32 mouse cellular contexts compared by ENCODE assay signal in the genomic region with DNA sequence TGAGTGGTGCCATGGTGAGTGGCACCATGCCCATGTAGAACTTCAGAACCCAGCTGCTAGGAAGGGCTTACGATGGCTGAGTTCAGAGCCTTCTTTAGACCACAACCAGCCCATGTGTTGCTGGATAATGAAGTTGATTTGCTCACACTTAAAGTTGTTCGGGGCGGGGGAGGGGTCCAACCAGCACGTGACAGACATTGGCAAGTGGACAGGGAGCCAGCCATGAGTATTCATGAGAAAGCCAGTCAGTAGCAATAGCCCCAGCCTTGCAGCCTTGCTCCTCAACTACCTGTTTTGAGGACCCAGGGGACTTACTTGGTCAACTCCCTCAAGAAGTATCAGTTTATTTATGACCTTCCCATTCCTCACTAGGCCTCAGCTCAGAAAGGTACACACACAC. TPM values are rescaled to one million over a fixed set of nuclear protein-coding genes. Genes with fewer than 3 reads are reported as not detected.
DNase-seq lines count a peak whose midpoint lies in the region; ATAC-seq and TF ChIP-seq lines count a peak whose summit lies in the region.
"Had no signal": no experiment of that assay in that cellular context is flagged by ENCODE, and none has a peak within 500 bp of the region (broad histone marks: within the 10 kb centered on the region; RNA-seq: fewer than 3 reads in every experiment).

No protein-coding gene starts in this region.

- H3K4me2 ChIP-seq in hindbrain, embryonic 16.5 days (ENCODE audit: low read length), result no peak overlapping the region
- no peak overlapping the region for H3K4me2 ChIP-seq in hindbrain, embryonic 13.5 days
- no peak overlapping the region for H3K4me2 ChIP-seq in midbrain, embryonic 11.5 days
- H3K4me2 ChIP-seq in midbrain, embryonic 13.5 days (replicated peaks), result no peak overlapping the region
- no peak overlapping the region for H3K4me2 ChIP-seq in midbrain, postnatal 0 days (ENCODE audit: low read depth, low read length, poor library complexity, severe bottlenecking)
- H3K4me2 ChIP-seq: embryonic facial prominence, embryonic 12.5 days; heart, embryonic 11.5 days; liver, embryonic 12.5 days; midbrain, embryonic 12.5 days; neural tube, embryonic 12.5 days had no signal

- H3K27me3 ChIP-seq in hindbrain, embryonic 16.5 days (replicated peaks; ENCODE audit: control insufficient read depth, insufficient read depth, low read length), result no peaks in the 10 kb centered on the region
- no peaks in the 10 kb centered on the region for H3K27me3 ChIP-seq in hindbrain, embryonic 13.5 days
- H3K27me3 ChIP-seq in midbrain, embryonic 11.5 days (ENCODE audit: control insufficient read depth, insufficient read depth, low read length), result no peaks in the 10 kb centered on the region
- H3K27me3 ChIP-seq in midbrain, embryonic 13.5 days, result no peaks in the 10 kb centered on the region
- no peaks in the 10 kb centered on the region for H3K27me3 ChIP-seq in midbrain, postnatal 0 days (ENCODE audit: insufficient read depth, low read length)
- H3K27me3 ChIP-seq: embryonic facial prominence, embryonic 12.5 days; liver, embryonic 12.5 days; midbrain, embryonic 12.5 days; neural tube, embryonic 12.5 days; Patski had no signal

- no peak overlapping the region for H3K27ac ChIP-seq in hindbrain, embryonic 16.5 days (ENCODE audit: low read depth, low read length)
- H3K27ac ChIP-seq in hindbrain, embryonic 13.5 days, result no peak overlapping the region
- H3K27ac ChIP-seq in midbrain, embryonic 11.5 days (ENCODE audit: low read depth, low read length), result no peak overlapping the region
- no peak overlapping the region for H3K27ac ChIP-seq in midbrain, embryonic 13.5 days
- H3K27ac ChIP-seq in midbrain, postnatal 0 days (ENCODE audit: low read depth, low read length), result no peak overlapping the region
- H3K27ac ChIP-seq: embryonic facial prominence, embryonic 12.5 days; liver, embryonic 12.5 days; midbrain, embryonic 12.5 days; neural tube, embryonic 12.5 days had no signal

- no peak overlapping the region for H3K9ac ChIP-seq in hindbrain, embryonic 16.5 days (ENCODE audit: low read depth, low read length)
- H3K9ac ChIP-seq in hindbrain, embryonic 13.5 days, result no peak overlapping the region
- no peak overlapping the region for H3K9ac ChIP-seq in midbrain, embryonic 11.5 days (ENCODE audit: low read length)
- no peak overlapping the region for H3K9ac ChIP-seq in midbrain, embryonic 13.5 days (replicated peaks)
- H3K9ac ChIP-seq in midbrain, postnatal 0 days (replicated peaks; ENCODE audit: low read length, poor library complexity, severe bottlenecking), result no peak overlapping the region
- H3K9ac ChIP-seq: embryonic facial prominence, embryonic 12.5 days; liver, embryonic 12.5 days; liver, postnatal 0 days; midbrain, embryonic 12.5 days; neural tube, embryonic 12.5 days had no signal

- TF ChIP-seq POLR2A in brain, embryonic 14.5 days (IDR thresholded peaks at IDR 0.05; ENCODE audit: borderline replicate concordance, extremely low read depth, insufficient read depth, insufficient read length, poor library complexity, severe bottlenecking), result no peak

- H3K4me3 ChIP-seq in hindbrain, embryonic 16.5 days (ENCODE audit: low read length), result no peak overlapping the region
- no peak overlapping the region for H3K4me3 ChIP-seq in hindbrain, embryonic 13.5 days
- H3K4me3 ChIP-seq in midbrain, embryonic 11.5 days (ENCODE audit: low read depth, low read length), result no peak overlapping the region
- no peak overlapping the region for H3K4me3 ChIP-seq in midbrain, embryonic 13.5 days (replicated peaks)
- H3K4me3 ChIP-seq in midbrain, postnatal 0 days (ENCODE audit: low read depth, low read length), result no peak overlapping the region
- H3K4me3 ChIP-seq: embryonic facial prominence, embryonic 12.5 days; liver, embryonic 12.5 days; midbrain, embryonic 12.5 days; myocyte; neural tube, embryonic 12.5 days had no signal

- no peak for TF ChIP-seq CTCF in brain, embryonic 14.5 days (IDR thresholded peaks at IDR 0.05; ENCODE audit: borderline replicate concordance, extremely low read depth, insufficient read depth, insufficient read length)
- TF ChIP-seq CTCF in midbrain, postnatal 0 days (IDR thresholded peaks at IDR 0.05), result no peak

- peaks cover 3% of the 10 kb centered on the region; the same call in 1 of the 2 replicates for H3K9me3 ChIP-seq in hindbrain, embryonic 16.5 days (ENCODE audit: control insufficient read depth, low read length)
- H3K9me3 ChIP-seq in hindbrain, embryonic 13.5 days, result no peaks in the 10 kb centered on the region
- no peaks in the 10 kb centered on the region for H3K9me3 ChIP-seq in midbrain, embryonic 11.5 days (ENCODE audit: control insufficient read depth, low read length)
- H3K9me3 ChIP-seq in midbrain, embryonic 13.5 days, result no peaks in the 10 kb centered on the region
- H3K9me3 ChIP-seq in midbrain, postnatal 0 days (ENCODE audit: low read length), result no peaks in the 10 kb centered on the region
- H3K9me3 ChIP-seq: embryonic facial prominence, embryonic 12.5 days; G1E; liver, embryonic 12.5 days; midbrain, embryonic 12.5 days; neural tube, embryonic 12.5 days had no signal

- WGBS in hindbrain, embryonic 16.5 days, result 69% methylated on average over 4 of the region's 4 CpGs
- WGBS in hindbrain, embryonic 13.5 days, result 63% methylated on average over 4 of the region's 4 CpGs
- 78% methylated on average over 4 of the region's 4 CpGs for WGBS in midbrain, embryonic 11.5 days
- 70% methylated on average over 4 of the region's 4 CpGs for WGBS in midbrain, embryonic 13.5 days
- WGBS in midbrain, postnatal 0 days, result 62% methylated on average over 4 of the region's 4 CpGs

- no peaks in the 10 kb centered on the region for H3K36me3 ChIP-seq in hindbrain, embryonic 16.5 days (ENCODE audit: control insufficient read depth, insufficient read depth, low read length)
- 0 out of 2 replicates have a peak, but pooled peaks cover 4% of the 10 kb centered on the region for H3K36me3 ChIP-seq in hindbrain, embryonic 13.5 days
- H3K36me3 ChIP-seq in midbrain, embryonic 11.5 days (ENCODE audit: control insufficient read depth, insufficient read depth, low read length), result no peaks in the 10 kb centered on the region
- no peaks in the 10 kb centered on the region for H3K36me3 ChIP-seq in midbrain, embryonic 13.5 days
- H3K36me3 ChIP-seq in midbrain, postnatal 0 days (ENCODE audit: insufficient read depth, low read length), result no peaks in the 10 kb centered on the region
- H3K36me3 ChIP-seq: embryonic facial prominence, embryonic 12.5 days; midbrain, embryonic 12.5 days; neural tube, embryonic 12.5 days had no signal

- peak; percentile 19; the same call in 1 of the 2 replicates for ATAC-seq in hindbrain, embryonic 16.5 days
- ATAC-seq in hindbrain, embryonic 13.5 days (ENCODE audit: low FRiP score), result no peak
- ATAC-seq in midbrain, embryonic 11.5 days (ENCODE audit: low FRiP score), result no peak
- ATAC-seq in midbrain, embryonic 13.5 days, result no peak
- peak; percentile 29; the same call in 1 of the 2 replicates for ATAC-seq in midbrain, postnatal 0 days (ENCODE audit: low FRiP score)
- no peak for ATAC-seq in CD4-positive, CD25-positive, alpha-beta regulatory T cell, adult 4 months
- ATAC-seq: intestine, postnatal 0 days; liver, embryonic 12.5 days; Patski had no signal

- peaks cover 4% of the 10 kb centered on the region; the same call in 1 of the 2 replicates for H3K4me1 ChIP-seq in hindbrain, embryonic 16.5 days (ENCODE audit: control insufficient read depth, insufficient read depth, low read depth, low read length)
- peaks cover 13% of the 10 kb centered on the region for H3K4me1 ChIP-seq in hindbrain, embryonic 13.5 days (replicated peaks)
- H3K4me1 ChIP-seq in midbrain, embryonic 11.5 days (ENCODE audit: control insufficient read depth, insufficient read depth, low read length), result peaks cover 3% of the 10 kb centered on the region; the same call in 1 of the 2 replicates
- H3K4me1 ChIP-seq in midbrain, embryonic 13.5 days (replicated peaks), result peaks cover 10% of the 10 kb centered on the region
- H3K4me1 ChIP-seq in midbrain, postnatal 0 days (ENCODE audit: insufficient read depth, low read length), result no peaks in the 10 kb centered on the region
- H3K4me1 ChIP-seq: embryonic facial prominence, embryonic 12.5 days had no signal

- DNase-seq in midbrain, embryonic 11.5 days (ENCODE audit: low spot score, missing footprints), result peak; percentile 26
- peak; percentile 58 for DNase-seq in brain, embryonic 14.5 days (ENCODE audit: low read depth)
- peak; percentile 19 for DNase-seq in midbrain, postnatal 0 days (ENCODE audit: low spot score)
- DNase-seq: adrenal gland, postnatal 10 days; B cell, adult 2 months; cerebellum, adult 11 months; cerebellum, adult 9-10 months; cerebellum, postnatal 36 days; gastrocnemius, postnatal 36 days; heart, adult 18-20 months; heart, postnatal 4 days; kidney, adult 9 months; kidney, postnatal 10 days; layer of hippocampus, postnatal 36 days; left cerebral cortex, postnatal 4 days; liver, postnatal 0 days; lung, postnatal 14 days; spleen, adult 18-20 months; thymus, postnatal 14 days had no signal

RNA-seq across cellular contexts. Expression of gene Slc41a3, which starts 40.4 kb away (rescaled TPM):
- polyA plus RNA-seq in hindbrain, embryonic 16.5 days (2015; fragmentation: Nextera tagmentation; extraction: Ambion mirVana), result 9.8 and 12.7 TPM in 2 replicates
- polyA plus RNA-seq in hindbrain, embryonic 13.5 days (2015; fragmentation: Nextera tagmentation; extraction: Ambion mirVana), result 5.1 and 5.5 TPM in 2 replicates
- 2.7 and 3.0 TPM in 2 replicates for polyA plus RNA-seq in midbrain, embryonic 11.5 days (2014; fragmentation: Nextera tagmentation; extraction: Ambion mirVana)
- 3.3 and 3.6 TPM in 2 replicates for polyA plus RNA-seq in midbrain, embryonic 13.5 days (2015; fragmentation: Nextera tagmentation; extraction: Ambion mirVana)
- 2.5 and 4.6 TPM in 2 replicates for polyA plus RNA-seq in brain, embryonic 14.5 days (2012; rRNA removed)
- total RNA-seq in midbrain, postnatal 0 days (2014; rRNA removed), result 14.8 and 15.2 TPM in 2 replicates
- polyA plus RNA-seq in midbrain, postnatal 0 days (2015; fragmentation: Nextera tagmentation; extraction: Ambion mirVana), result 14.4 and 14.9 TPM in 2 replicates
- polyA plus RNA-seq in CD4-positive, CD25-positive, alpha-beta regulatory T cell, adult 4 months (2017; shearing (Covaris generic)), result 10 to 100 TPM in 1 of 2 experiments, 1 to 10 TPM in 1; 8.2 to 11.8 TPM

Comparison
In these comparisons a context has a peak if more than half of its experiments do, and no peak if none do; other contexts are left out.
1. ATAC-seq: peak in hindbrain, embryonic 16.5 days (single experiment) and midbrain, postnatal 0 days (single experiment); none in hindbrain, embryonic 13.5 days (single experiment), midbrain, embryonic 11.5 days (single experiment), midbrain, embryonic 13.5 days (single experiment) and CD4-positive, CD25-positive, alpha-beta regulatory T cell, adult 4 months (single experiment).
2. Peak in every context shown above with its lines, with median percentiles within 50 percentile points of each other: DNase-seq.